Mouse (Mus musculus) neural tube, embryonic 13.5 days (tissue): Measurements from ENCODE around the gene Cd7. TPM values are rescaled to one million over a fixed set of nuclear protein-coding genes. Genes with fewer than 3 reads are reported as not detected.

Source experiments
- ATAC-seq: fragments of 200-750 bp; cut with Nextera tagmentation; 2 replicates; pipeline ENCODE4 v1.8.0; 2017; ENCODE audit warnings: low read depth, mild to moderate bottlenecking, moderate TSS enrichment, moderate library complexity
- H3K27ac ChIP-seq: fragments of 300-500 bp; sonication (generic); replicated peaks from 2 replicates; pipeline ENCODE4 v1.5.1; 2015; ENCODE audit warnings: moderate library complexity, mild to moderate bottlenecking, inconsistent platforms
- H3K27me3 ChIP-seq: fragments of 300-500 bp; sonication (generic); 2 replicates; pipeline ENCODE4 v1.6.1; 2015; ENCODE audit warnings: mild to moderate bottlenecking, inconsistent platforms
- H3K36me3 ChIP-seq: fragments of 300-500 bp; sonication (generic); 2 replicates; pipeline ENCODE4 v1.6.1; 2015; ENCODE audit warnings: mild to moderate bottlenecking, inconsistent platforms
- H3K4me1 ChIP-seq: fragments of 300-500 bp; sonication (generic); replicated peaks from 2 replicates; pipeline ENCODE4 v1.6.1; 2015; ENCODE audit warnings: inconsistent platforms
- H3K4me2 ChIP-seq: fragments of 300-500 bp; sonication (generic); 2 replicates; pipeline ENCODE4 v1.6.1; 2015; ENCODE audit warnings: inconsistent platforms, mild to moderate bottlenecking, moderate library complexity
- H3K4me3 ChIP-seq: fragments of 300-500 bp; sonication (generic); 2 replicates; pipeline ENCODE4 v1.5.1; 2015; ENCODE audit warnings: mild to moderate bottlenecking, inconsistent platforms
- H3K9ac ChIP-seq: fragments of 300-500 bp; sonication (generic); 2 replicates; pipeline ENCODE4 v1.6.1; 2015; ENCODE audit warnings: moderate library complexity, mild to moderate bottlenecking, inconsistent platforms
- H3K9me3 ChIP-seq: fragments of 300-500 bp; sonication (generic); 2 replicates; pipeline ENCODE4 v1.6.1; 2016; ENCODE audit warnings: inconsistent platforms
- WGBS: fragments of 180-500 bp; shearing (Covaris S2); methylation state at CpG from one replicate; pipeline ENCODE4 v1.1.7; 2015; 5-methylcytosine and 5-hydroxymethylcytosine counted together
- polyA plus RNA-seq: library from polyadenylated mRNA; unstranded; fragments of >200 nt; fragmentation: Nextera tagmentation; extraction: Ambion mirVana; gene quantifications from 2 replicates; pipeline ENCODE4 v1.2.1, GENCODE M21; 2015

The Cd7 gene
- polyA plus RNA-seq, 1 experiment from 2014 or later, result 0.20 TPM

DNA sequence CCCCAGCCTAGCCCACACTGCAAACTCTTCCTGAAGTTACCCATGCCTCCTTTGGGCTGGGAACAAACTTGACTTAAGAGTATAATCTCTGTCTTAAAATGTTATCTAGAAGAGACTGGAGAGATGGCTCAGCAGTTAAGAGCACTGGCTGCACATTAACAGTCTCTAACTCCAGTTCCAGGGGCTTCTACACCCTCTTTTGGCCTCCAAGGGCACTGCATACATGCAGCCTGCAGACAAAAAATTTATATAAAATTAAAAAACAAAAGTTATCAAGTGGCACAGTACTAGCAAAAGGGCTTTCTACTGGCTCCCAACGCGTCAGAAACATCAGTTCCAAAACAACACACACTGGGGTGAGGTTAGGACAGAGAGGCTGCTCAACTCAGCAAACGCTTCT lies 51.6 kb downstream of the Cd7 start:
- H3K27ac ChIP-seq, result no peak overlapping the region
- no peak overlapping the region for H3K9ac ChIP-seq
- no peaks in the 10 kb centered on the region for H3K27me3 ChIP-seq
- H3K9me3 ChIP-seq, result no peaks in the 10 kb centered on the region
- WGBS, result 84% methylated on average over 3 of the region's 3 CpGs
- H3K36me3 ChIP-seq, result peaks cover 25% of the 10 kb centered on the region
- peaks cover 61% of the 10 kb centered on the region for H3K4me1 ChIP-seq
- no peak for ATAC-seq
- no peak overlapping the region; the same call in 1 of the 2 replicates for H3K4me2 ChIP-seq
- no peak overlapping the region for H3K4me3 ChIP-seq

Other genes starting within 250 kb of the Cd7 start
- gene Dus1l, start 243.0 kb downstream of the Cd7 start, polyA plus RNA-seq, result 39.8 and 49.0 TPM in 2 replicates
- gene Fasn, start 214.9 kb downstream of the Cd7 start, polyA plus RNA-seq, result 63.8 and 67.4 TPM in 2 replicates
- 3.9 and 4.2 TPM in 2 replicates for gene Ccdc57, start 106.5 kb downstream of the Cd7 start, polyA plus RNA-seq
- 12.7 and 16.8 TPM in 2 replicates for gene Slc16a3, start 90.9 kb downstream of the Cd7 start, polyA plus RNA-seq
- gene Csnk1d, start 48.1 kb downstream of the Cd7 start, polyA plus RNA-seq, result 135 and 138 TPM in 2 replicates
- not detected in 2 replicates for gene Sectm1b, start 24.2 kb upstream of the Cd7 start, polyA plus RNA-seq
- not detected in 2 replicates for gene Sectm1a, start 41.8 kb upstream of the Cd7 start, polyA plus RNA-seq
- gene Tex19.2, start 79.3 kb upstream of the Cd7 start, polyA plus RNA-seq, result not detected in 2 replicates
- gene Tex19.1, start 106.7 kb upstream of the Cd7 start, polyA plus RNA-seq, result not detected in 2 replicates
- 0.47 and 0.56 TPM in 2 replicates for gene Uts2r, start 120.9 kb upstream of the Cd7 start, polyA plus RNA-seq
- gene Hexdc, start 165.0 kb upstream of the Cd7 start, polyA plus RNA-seq, result 16.8 and 17.8 TPM in 2 replicates
- gene Ogfod3, start 165.3 kb upstream of the Cd7 start, polyA plus RNA-seq, result 26.3 and 28.8 TPM in 2 replicates
- gene Cybc1, start 189.9 kb upstream of the Cd7 start, polyA plus RNA-seq, result 36.9 and 40.4 TPM in 2 replicates
- gene Narf, start 197.8 kb upstream of the Cd7 start, polyA plus RNA-seq, result 104 and 112 TPM in 2 replicates
- gene Foxk2, start 220.6 kb upstream of the Cd7 start, polyA plus RNA-seq, result 10.5 and 10.9 TPM in 2 replicates